Mouse (Mus musculus): ENCODE measurements at regions not wholly inside any gene's neighbourhood (a gene's known extent, or its start where the extent isn't known, plus 50 kb on each side); places are given as distances from the start of the nearest gene placed in this dataset.

DNA sequence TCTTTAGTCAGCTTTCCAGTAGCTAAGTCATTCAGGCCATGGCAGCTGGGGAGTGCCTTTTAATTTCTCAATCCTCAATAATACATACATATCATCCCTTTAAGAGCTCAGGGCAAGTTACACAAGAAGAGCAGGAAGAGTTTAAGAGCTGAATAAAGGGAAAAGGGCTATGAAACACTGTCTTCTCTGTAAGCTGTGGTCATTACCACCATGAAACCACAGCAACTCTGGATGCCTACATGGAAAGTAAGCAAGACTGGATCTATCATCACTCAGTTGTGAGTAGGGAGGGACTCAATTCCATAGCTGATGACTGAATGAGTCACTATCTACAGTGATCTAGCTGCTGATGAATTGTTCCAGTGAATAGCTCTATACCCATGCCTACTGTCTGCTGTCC is 349.9 kb downstream of the Nr2f2 start:
- Histone ChIP-seq H3K4me3 (ENCODE audit: insufficient read depth, low read depth, low read length) (no peak overlapping the region), H3K27ac (ENCODE audit: insufficient read depth, low read depth, low read length) (no peak overlapping the region), H3K4me1 (ENCODE audit: control insufficient read depth, insufficient read depth, low read length) (no peaks in the 10 kb centered on the region)
- TF ChIP-seq POLR2A (IDR thresholded peaks at IDR 0.05; ENCODE audit: insufficient read depth, low read depth, low read length): no peak
- no peak for TF ChIP-seq CTCF (IDR thresholded peaks at IDR 0.05; ENCODE audit: insufficient read depth, low read depth, low read length)

DNA sequence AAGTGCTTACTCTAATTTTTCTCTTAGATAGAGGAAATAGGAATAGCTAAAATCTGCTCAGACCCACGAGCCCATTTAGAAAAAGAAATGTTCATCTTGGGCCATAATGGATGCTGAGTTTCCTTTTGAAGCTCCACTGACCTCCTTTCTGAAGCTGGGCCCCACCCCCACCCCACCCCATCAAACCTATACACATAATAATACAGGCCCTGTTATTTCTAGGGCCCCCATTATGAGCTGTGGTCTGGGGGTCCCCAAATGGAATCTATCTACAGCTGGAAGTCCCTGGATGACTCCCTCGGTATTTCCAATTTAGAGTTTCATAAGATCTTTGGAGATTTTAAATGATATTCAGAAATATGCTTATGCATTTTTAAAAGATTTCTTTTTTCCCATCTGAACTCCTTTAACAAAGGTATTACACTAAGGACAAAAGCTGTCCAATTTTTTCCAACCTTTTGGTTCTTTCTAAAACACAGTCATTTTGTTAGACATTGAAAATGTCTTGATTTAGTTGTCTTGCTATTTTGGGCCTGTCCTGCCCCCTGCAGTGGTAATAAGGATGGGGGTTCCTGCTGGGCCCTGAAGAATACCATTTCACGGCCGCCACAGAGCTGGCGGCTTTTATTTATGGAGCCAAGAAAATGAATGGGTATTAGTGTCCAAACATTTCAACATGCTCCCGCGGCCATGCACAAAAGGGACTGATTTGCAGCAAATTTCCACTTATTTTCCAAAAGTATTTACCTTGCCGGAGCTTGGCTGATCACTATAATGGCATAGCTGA is 363.1 kb downstream of the Nr2f2 start:
- 33% methylated on average over 8 of the region's 8 CpGs for WGBS
- Histone ChIP-seq H3K4me3 (ENCODE audit: insufficient read depth, low read depth, low read length) (no peak overlapping the region), H3K4me1 (ENCODE audit: control insufficient read depth, insufficient read depth, low read length) (no peaks in the 10 kb centered on the region), H3K27ac (ENCODE audit: insufficient read depth, low read depth, low read length) (no peak overlapping the region)
- no peak for TF ChIP-seq POLR2A (IDR thresholded peaks at IDR 0.05; ENCODE audit: insufficient read depth, low read depth, low read length)
- no peak for TF ChIP-seq CTCF (IDR thresholded peaks at IDR 0.05; ENCODE audit: insufficient read depth, low read depth, low read length)

DNA sequence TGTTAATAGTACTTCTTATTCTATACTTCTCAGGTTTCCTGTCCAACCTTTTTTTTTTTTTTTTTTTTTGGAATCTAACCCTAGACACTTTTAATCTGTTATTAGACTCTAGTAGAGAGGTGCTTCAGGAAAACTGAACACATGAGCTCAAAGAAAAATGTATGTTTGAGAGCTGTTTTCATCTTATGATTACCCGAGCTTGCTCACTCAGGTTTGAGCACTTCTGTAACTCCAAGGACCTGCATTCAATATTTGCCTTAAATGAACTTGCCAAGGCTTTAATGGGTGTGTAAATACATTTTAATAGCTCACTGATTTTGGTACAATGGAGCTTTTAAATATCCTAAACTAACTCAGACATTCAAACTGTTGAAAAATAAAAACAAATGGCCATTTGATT is 367.8 kb downstream of the Nr2f2 start:
- no peak overlapping the region for H3K4me3 ChIP-seq (ENCODE audit: insufficient read depth, low read depth, low read length)
- 67% methylated on average over 1 of the region's 1 CpGs for WGBS
- H3K4me1 ChIP-seq (ENCODE audit: control insufficient read depth, insufficient read depth, low read length): no peaks in the 10 kb centered on the region
- TF ChIP-seq CTCF (IDR thresholded peaks at IDR 0.05; ENCODE audit: insufficient read depth, low read depth, low read length): no peak
- no peak for TF ChIP-seq POLR2A (IDR thresholded peaks at IDR 0.05; ENCODE audit: insufficient read depth, low read depth, low read length)
- H3K27ac ChIP-seq (ENCODE audit: insufficient read depth, low read depth, low read length): no peak overlapping the region

- no peak for TF ChIP-seq POLR2A (IDR thresholded peaks at IDR 0.05; ENCODE audit: insufficient read depth, low read depth, low read length)
- TF ChIP-seq CTCF (IDR thresholded peaks at IDR 0.05; ENCODE audit: insufficient read depth, low read depth, low read length): no peak
- Histone ChIP-seq H3K4me3 (ENCODE audit: insufficient read depth, low read depth, low read length) (no peak overlapping the region), H3K27ac (ENCODE audit: insufficient read depth, low read depth, low read length) (no peak overlapping the region), H3K4me1 (ENCODE audit: control insufficient read depth, insufficient read depth, low read length) (no peaks in the 10 kb centered on the region)
- WGBS: 22% methylated on average over 6 of the region's 6 CpGs
Observed at GRCm38 (mm10) chr7:69994540-69995303, 371.8 kb downstream of the Nr2f2 start.

DNA sequence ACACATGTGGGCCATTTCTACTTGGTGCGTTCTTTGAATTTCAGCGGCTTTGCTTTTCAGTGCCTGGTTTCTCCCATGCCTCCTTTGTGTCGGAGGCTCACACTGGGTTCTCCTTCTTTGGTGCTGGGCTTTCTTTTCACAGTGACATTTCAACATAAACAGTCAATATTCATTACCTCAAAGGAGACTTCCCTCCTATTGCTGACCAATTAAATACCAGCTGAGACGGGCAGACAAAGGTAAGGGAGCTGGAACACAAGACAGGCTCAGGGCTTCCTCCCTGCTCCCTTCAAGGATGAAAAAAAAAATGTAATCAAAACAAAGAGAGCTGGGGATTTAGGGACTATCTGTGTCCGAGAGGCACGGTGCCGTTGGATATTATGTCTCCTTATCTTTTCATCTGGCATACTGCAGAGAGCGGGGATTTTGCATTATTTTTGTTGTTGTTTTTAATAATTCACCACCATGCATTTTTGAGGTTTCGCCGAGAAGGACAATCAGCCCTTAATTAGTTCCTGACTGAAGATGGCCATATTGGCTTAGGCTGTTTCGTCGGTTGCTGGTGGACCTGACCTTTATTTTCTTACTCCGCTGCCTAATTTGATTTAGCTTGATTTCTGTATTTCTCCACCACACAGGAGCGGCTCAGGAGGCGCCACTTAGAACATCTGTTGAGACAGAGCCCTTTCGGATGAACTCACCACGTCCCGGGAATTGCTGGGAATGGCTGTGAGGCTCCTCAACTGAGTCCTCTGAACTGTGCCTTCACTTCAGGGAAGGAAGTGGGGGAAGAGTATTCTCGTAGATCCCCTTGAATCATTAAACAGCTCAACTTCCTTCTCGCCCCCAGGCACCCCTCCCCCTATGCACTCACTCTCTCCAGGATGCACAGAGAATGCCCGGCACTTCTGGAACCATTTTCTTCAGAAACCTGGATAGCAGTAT is 373.9 kb downstream of the Nr2f2 start:
- no peak for TF ChIP-seq CTCF (IDR thresholded peaks at IDR 0.05; ENCODE audit: insufficient read depth, low read depth, low read length)
- TF ChIP-seq POLR2A (IDR thresholded peaks at IDR 0.05; ENCODE audit: insufficient read depth, low read depth, low read length): no peak
- 6% methylated on average over 21 of the region's 21 CpGs for WGBS
- H3K27ac ChIP-seq (ENCODE audit: insufficient read depth, low read depth, low read length): no peak overlapping the region
- no peak overlapping the region for H3K4me3 ChIP-seq (ENCODE audit: insufficient read depth, low read depth, low read length)
- H3K4me1 ChIP-seq (ENCODE audit: control insufficient read depth, insufficient read depth, low read length): no peaks in the 10 kb centered on the region

GRCm38 (mm10) chr7:69991982-69992381 is 374.6 kb downstream of the Nr2f2 start:
- H3K4me3 ChIP-seq (ENCODE audit: insufficient read depth, low read depth, low read length): no peak overlapping the region
- no peaks in the 10 kb centered on the region for H3K4me1 ChIP-seq (ENCODE audit: control insufficient read depth, insufficient read depth, low read length)
- H3K27ac ChIP-seq (ENCODE audit: insufficient read depth, low read depth, low read length): no peak overlapping the region
- no peak for TF ChIP-seq POLR2A (IDR thresholded peaks at IDR 0.05; ENCODE audit: insufficient read depth, low read depth, low read length)
- TF ChIP-seq CTCF (IDR thresholded peaks at IDR 0.05; ENCODE audit: insufficient read depth, low read depth, low read length): no peak
- 17% methylated on average over 3 of the region's 3 CpGs for WGBS

- no peak overlapping the region for H3K27ac ChIP-seq (ENCODE audit: insufficient read depth, low read depth, low read length)
- TF ChIP-seq POLR2A (IDR thresholded peaks at IDR 0.05; ENCODE audit: insufficient read depth, low read depth, low read length): no peak
- TF ChIP-seq CTCF (IDR thresholded peaks at IDR 0.05; ENCODE audit: insufficient read depth, low read depth, low read length): no peak
- WGBS: 22% methylated on average over 5 of the region's 5 CpGs
- no peaks in the 10 kb centered on the region for H3K4me1 ChIP-seq (ENCODE audit: control insufficient read depth, insufficient read depth, low read length)
- no peak overlapping the region for H3K4me3 ChIP-seq (ENCODE audit: insufficient read depth, low read depth, low read length)
Observed at GRCm38 (mm10) chr7:69988704-69989103, 377.8 kb downstream of the Nr2f2 start.

DNA sequence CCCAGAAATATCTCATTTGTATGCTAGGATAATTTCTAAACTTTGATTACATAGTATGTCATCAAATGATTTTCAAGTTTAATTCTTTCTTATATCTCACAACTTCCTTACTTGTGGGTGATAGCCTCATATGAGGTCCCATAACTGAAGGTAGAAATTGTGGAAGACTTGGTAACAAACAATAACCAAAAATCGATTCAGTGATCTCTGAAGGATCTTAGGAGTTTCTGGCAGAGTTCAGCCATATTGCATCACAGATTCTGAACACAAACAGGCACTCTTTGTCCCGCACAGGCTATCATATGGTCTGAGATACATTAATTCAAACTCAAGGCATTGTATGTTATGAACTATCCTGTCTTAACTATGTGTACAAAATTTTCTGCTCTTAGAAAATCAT is 385.2 kb downstream of the Nr2f2 start:
- no peak for TF ChIP-seq CTCF (IDR thresholded peaks at IDR 0.05; ENCODE audit: insufficient read depth, low read depth, low read length)
- no peak for TF ChIP-seq POLR2A (IDR thresholded peaks at IDR 0.05; ENCODE audit: insufficient read depth, low read depth, low read length)
- Histone ChIP-seq H3K4me1 (ENCODE audit: control insufficient read depth, insufficient read depth, low read length) (no peaks in the 10 kb centered on the region), H3K27ac (ENCODE audit: insufficient read depth, low read depth, low read length) (no peak overlapping the region), H3K4me3 (ENCODE audit: insufficient read depth, low read depth, low read length) (no peak overlapping the region)
- 68% methylated on average over 2 of the region's 2 CpGs for WGBS
